ENCODE assay signal across 8 mouse cellular contexts in the genomic region with DNA sequence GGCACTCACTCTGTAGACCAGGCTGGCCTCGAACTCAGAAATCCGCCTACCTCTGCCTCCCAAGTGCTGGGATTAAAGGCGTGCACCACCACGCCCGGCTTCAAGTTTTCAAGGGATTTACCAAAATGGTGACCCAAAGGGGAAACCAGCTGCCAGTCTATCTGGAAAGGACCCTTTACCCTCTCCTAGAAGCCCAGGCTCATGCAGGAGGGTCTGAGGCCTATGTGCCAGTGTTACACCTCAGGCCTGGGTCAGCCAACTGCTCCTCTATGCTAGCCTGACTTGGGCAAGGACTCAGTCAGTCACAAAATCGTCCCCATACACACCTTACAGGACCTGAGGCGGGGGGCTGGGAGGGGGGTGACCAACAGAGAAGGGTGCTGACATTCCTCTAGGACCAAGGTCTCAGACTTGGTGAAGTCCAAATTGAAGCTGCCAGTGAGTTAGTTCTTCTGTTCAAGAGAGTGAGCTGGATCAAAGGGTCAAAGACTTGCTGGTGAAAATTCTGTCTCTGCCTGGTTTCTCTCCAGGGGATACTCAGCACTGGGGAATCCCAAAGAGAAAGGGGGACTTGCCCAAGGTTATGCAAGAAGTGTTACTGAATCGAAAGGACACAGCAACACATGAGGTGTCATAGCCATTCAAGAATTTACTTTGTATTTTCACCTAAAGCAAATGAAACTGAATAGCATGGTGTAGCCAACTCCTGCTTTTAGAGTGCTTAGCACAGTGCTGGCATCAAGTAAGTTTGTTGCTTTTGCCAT. TPM values are rescaled to one million over a fixed set of nuclear protein-coding genes. Genes with fewer than 3 reads are reported as not detected.
DNase-seq lines count a peak whose midpoint lies in the region; ATAC-seq and TF ChIP-seq lines count a peak whose summit lies in the region.

No protein-coding gene starts in this region.

- TF ChIP-seq EP300 in ES-Bruce4 (IDR thresholded peaks at IDR 0.05; ENCODE audit: insufficient read depth, low read depth, low read length) = no peak
- TF ChIP-seq EP300 in liver, postnatal 0 days (IDR thresholded peaks at IDR 0.05; ENCODE audit: low read depth) = no peak

- TF ChIP-seq CTCF in ES-Bruce4 (IDR thresholded peaks at IDR 0.05; ENCODE audit: low read depth, low read length) = no peak
- TF ChIP-seq CTCF in liver, postnatal 0 days (IDR thresholded peaks at IDR 0.05; ENCODE audit: low read depth) = no peak

- WGBS in heart, embryonic 12.5 days = 79% methylated on average over 8 of the region's 8 CpGs
- WGBS in forebrain, embryonic 16.5 days = 89% methylated on average over 7 of the region's 8 CpGs
- 75% methylated on average over 8 of the region's 8 CpGs for WGBS in liver, postnatal 0 days (ENCODE audit: insufficient replicate concordance)

- H3K9ac ChIP-seq in heart, embryonic 12.5 days = peak overlapping the region; percentile 92
- H3K9ac ChIP-seq in ES-Bruce4 (ENCODE audit: low read depth, poor library complexity, severe bottlenecking) = peak overlapping the region; percentile 92
- peak overlapping the region; percentile 100 for H3K9ac ChIP-seq in forebrain, embryonic 16.5 days (replicated peaks; ENCODE audit: low read depth, low read length)
- H3K9ac ChIP-seq in liver, postnatal 0 days (replicated peaks) = peak overlapping the region; percentile 89

- no peak for ATAC-seq in heart, embryonic 12.5 days (ENCODE audit: insufficient number of reproducible peaks, low FRiP score)
- no peak for ATAC-seq in forebrain, embryonic 16.5 days
- no peak for ATAC-seq in liver, postnatal 0 days
- no peak for ATAC-seq in activated CD4-positive, CD25-positive, alpha-beta regulatory T cell, adult 4 months

- H3K4me1 ChIP-seq in heart, embryonic 12.5 days (replicated peaks) = peaks cover 57% of the 10 kb centered on the region
- peaks cover 8% of the 10 kb centered on the region for H3K4me1 ChIP-seq in ES-Bruce4 (ENCODE audit: control insufficient read depth, insufficient read depth, low read length)
- H3K4me1 ChIP-seq in forebrain, embryonic 16.5 days (replicated peaks; ENCODE audit: control insufficient read depth, insufficient read depth, low read length) = peaks cover 46% of the 10 kb centered on the region
- peaks cover 37% of the 10 kb centered on the region for H3K4me1 ChIP-seq in liver, postnatal 0 days (ENCODE audit: insufficient read depth)

- peaks cover 1% of the 10 kb centered on the region; the same call in 1 of the 2 replicates for H3K36me3 ChIP-seq in heart, embryonic 12.5 days
- H3K36me3 ChIP-seq in ES-Bruce4 (ENCODE audit: control insufficient read depth, insufficient read depth, low read length, poor library complexity, severe bottlenecking) = no peaks in the 10 kb centered on the region
- H3K36me3 ChIP-seq in forebrain, embryonic 16.5 days (ENCODE audit: control insufficient read depth, insufficient read depth) = no peaks in the 10 kb centered on the region
- no peaks in the 10 kb centered on the region for H3K36me3 ChIP-seq in liver, postnatal 0 days (replicated peaks; ENCODE audit: insufficient read depth, low read length)

- H3K27me3 ChIP-seq in heart, embryonic 12.5 days (replicated peaks) = no peaks in the 10 kb centered on the region
- H3K27me3 ChIP-seq in ES-Bruce4 (ENCODE audit: control insufficient read depth, insufficient read depth, low read length, poor library complexity, severe bottlenecking) = no peaks in the 10 kb centered on the region
- no peaks in the 10 kb centered on the region for H3K27me3 ChIP-seq in forebrain, embryonic 16.5 days (replicated peaks; ENCODE audit: control insufficient read depth, insufficient read depth, low read length)
- H3K27me3 ChIP-seq in liver, postnatal 0 days (ENCODE audit: insufficient read depth, low read length) = no peaks in the 10 kb centered on the region

- H3K27ac ChIP-seq in heart, embryonic 12.5 days (ENCODE audit: poor library complexity, severe bottlenecking) = peak overlapping the region; percentile 62
- H3K27ac ChIP-seq in ES-Bruce4 (ENCODE audit: insufficient read depth, low read length) = peak overlapping the region; percentile 11
- H3K27ac ChIP-seq in forebrain, embryonic 16.5 days (ENCODE audit: low read length) = peak overlapping the region; percentile 92
- H3K27ac ChIP-seq in liver, postnatal 0 days (ENCODE audit: low read depth) = peak overlapping the region; percentile 88

- no peak for TF ChIP-seq POLR2A in ES-Bruce4 (IDR thresholded peaks at IDR 0.05; ENCODE audit: insufficient read depth, low read length)

- H3K4me3 ChIP-seq in heart, embryonic 12.5 days = peak overlapping the region; percentile 73
- H3K4me3 ChIP-seq in ES-Bruce4 (ENCODE audit: low read depth, low read length) = peak overlapping the region; percentile 67
- H3K4me3 ChIP-seq in forebrain, embryonic 16.5 days (replicated peaks; ENCODE audit: low read length) = peak overlapping the region; percentile 97
- H3K4me3 ChIP-seq in liver, postnatal 0 days (ENCODE audit: low read depth, low read length) = peak overlapping the region; percentile 77

- DNase-seq in heart, postnatal 4 days = no peak
- no peak for DNase-seq in liver, postnatal 0 days
- no peak for DNase-seq in spleen, postnatal 4 days (ENCODE audit: low spot score in 2 of 2)
- no peak for DNase-seq in kidney, adult 8-10 months

- H3K9me3 ChIP-seq in heart, embryonic 12.5 days (replicated peaks) = no peaks in the 10 kb centered on the region
- no peaks in the 10 kb centered on the region for H3K9me3 ChIP-seq in ES-Bruce4 (replicated peaks; ENCODE audit: control insufficient read depth, insufficient read depth, low read length, poor library complexity, severe bottlenecking)
- no peaks in the 10 kb centered on the region for H3K9me3 ChIP-seq in forebrain, embryonic 16.5 days (ENCODE audit: control insufficient read depth, low read length)
- H3K9me3 ChIP-seq in liver, postnatal 0 days (ENCODE audit: low read length) = no peaks in the 10 kb centered on the region

- H3K4me2 ChIP-seq in heart, embryonic 12.5 days = peak overlapping the region; percentile 90
- H3K4me2 ChIP-seq in forebrain, embryonic 16.5 days (ENCODE audit: low read length) = peak overlapping the region; percentile 68
- H3K4me2 ChIP-seq in liver, postnatal 0 days (ENCODE audit: low read depth, low read length) = peak overlapping the region; percentile 88

RNA-seq across cellular contexts. Expression of gene Myl9, which starts 55.5 kb away (rescaled TPM):
- 1,723 and 1,724 TPM in 2 replicates for polyA plus RNA-seq in heart, embryonic 12.5 days (2016; fragmentation: Nextera tagmentation; extraction: Ambion mirVana)
- 1,000 to 10,000 TPM; 1,178 to 1,267 TPM for total RNA-seq in heart, postnatal 4 days (2021)
- polyA plus RNA-seq in ES-Bruce4 (2011; ENCODE audit: insufficient read depth, insufficient read length, low read depth, missing spikeins) = 9.4 and 20.2 TPM in 2 replicates
- polyA plus RNA-seq in forebrain, embryonic 16.5 days (2015; fragmentation: Nextera tagmentation; extraction: Ambion mirVana) = 36.5 and 41.4 TPM in 2 replicates
- polyA plus RNA-seq in liver, postnatal 0 days (2015; fragmentation: Nextera tagmentation; extraction: Ambion mirVana) = 50.4 and 51.2 TPM in 2 replicates
- not detected for polyA plus RNA-seq in activated CD4-positive, CD25-positive, alpha-beta regulatory T cell, adult 4 months (2017; shearing (Covaris generic))

Comparison
In these comparisons a context has a peak if more than half of its experiments do, and no peak if none do; other contexts are left out.
1. H3K27ac ChIP-seq: peak in every context shown above with its lines; median percentile 92 in forebrain, embryonic 16.5 days; 88 in liver, postnatal 0 days; 62 in heart, embryonic 12.5 days; 11 in ES-Bruce4.
2. RNA of gene Myl9, which starts 55.5 kb away (polyA plus RNA-seq): 1,723 to 1,724 TPM in heart, embryonic 12.5 days; 50.4 to 51.2 TPM in liver, postnatal 0 days, 36.5 to 41.4 TPM in forebrain, embryonic 16.5 days, 9.4 to 20.2 TPM in ES-Bruce4 and not detected in activated CD4-positive, CD25-positive, alpha-beta regulatory T cell, adult 4 months; every median in the first group is over 10 times any median in the second.
3. Peak in every context shown above with its lines, with median percentiles within 50 percentile points of each other: H3K4me2 ChIP-seq, H3K4me3 ChIP-seq and H3K9ac ChIP-seq.